Mouse (Mus musculus) heart, embryonic 16.5 days (tissue): Measurements from ENCODE around the gene Hint1. TPM values are rescaled to one million over a fixed set of nuclear protein-coding genes. Genes with fewer than 3 reads are reported as not detected.
"Not testable (repeated sequence)": the region's sequence is repeated elsewhere in the genome, so short reads cannot be mapped to it uniquely, and the experiment has no call there.

Source experiments
- ATAC-seq: fragments of 200-750 bp; cut with Nextera tagmentation; replicated peaks from 2 replicates; pipeline ENCODE4 v1.8.0; 2017; ENCODE audit warnings: moderate number of reproducible peaks; ENCODE audit not compliant: insufficient read depth, low FRiP score; ENCODE audit errors: extremely low read depth
- H3K27ac ChIP-seq: fragments of 300-500 bp; sonication (generic); 2 replicates; pipeline ENCODE4 v1.5.1; 2014; ENCODE audit warnings: mild to moderate bottlenecking, low read length, control low read depth, moderate library complexity
- H3K27me3 ChIP-seq: fragments of 300-500 bp; sonication (generic); 2 replicates; pipeline ENCODE4 v1.6.1; 2014; ENCODE audit warnings: low read length, mixed read lengths; ENCODE audit not compliant: control insufficient read depth, insufficient read depth
- H3K36me3 ChIP-seq: fragments of 300-500 bp; sonication (generic); 2 replicates; pipeline ENCODE4 v1.6.1; 2014; ENCODE audit not compliant: control insufficient read depth, insufficient read depth
- H3K4me1 ChIP-seq: fragments of 300-500 bp; sonication (generic); 2 replicates; pipeline ENCODE4 v1.6.1; 2014; ENCODE audit warnings: low read length, mixed read lengths; ENCODE audit not compliant: control insufficient read depth, insufficient read depth
- H3K4me2 ChIP-seq: fragments of 300-500 bp; sonication (generic); 2 replicates; pipeline ENCODE4 v1.6.1; 2014; ENCODE audit warnings: low read depth, mild to moderate bottlenecking, control low read depth, low read length
- H3K4me3 ChIP-seq: fragments of 300-500 bp; sonication (generic); 2 replicates; pipeline ENCODE4 v1.5.1; 2014; ENCODE audit warnings: mild to moderate bottlenecking, control low read depth, low read length
- H3K9ac ChIP-seq: fragments of 300-500 bp; sonication (generic); 2 replicates; pipeline ENCODE4 v1.6.1; 2014; ENCODE audit warnings: low read length, control low read depth
- H3K9me3 ChIP-seq: fragments of 300-500 bp; sonication (generic); replicated peaks from 2 replicates; pipeline ENCODE4 v1.6.1; 2016; ENCODE audit warnings: low read length; ENCODE audit not compliant: control insufficient read depth
- WGBS: fragments of 180-500 bp; shearing (Covaris S2); extraction: QIAGEN DNeasy Blood & Tissue Kit; methylation state at CpG from one replicate; pipeline ENCODE4 v1.1.7; 2014; 5-methylcytosine and 5-hydroxymethylcytosine counted together
- polyA plus RNA-seq: library from polyadenylated mRNA; unstranded; fragments of >200 nt; fragmentation: Nextera tagmentation; extraction: Ambion mirVana; gene quantifications from 2 replicates; pipeline ENCODE4 v1.2.1, GENCODE M21; 2015

The Hint1 gene
- polyA plus RNA-seq, 1 experiment from 2014 or later: 581 TPM

DNA sequence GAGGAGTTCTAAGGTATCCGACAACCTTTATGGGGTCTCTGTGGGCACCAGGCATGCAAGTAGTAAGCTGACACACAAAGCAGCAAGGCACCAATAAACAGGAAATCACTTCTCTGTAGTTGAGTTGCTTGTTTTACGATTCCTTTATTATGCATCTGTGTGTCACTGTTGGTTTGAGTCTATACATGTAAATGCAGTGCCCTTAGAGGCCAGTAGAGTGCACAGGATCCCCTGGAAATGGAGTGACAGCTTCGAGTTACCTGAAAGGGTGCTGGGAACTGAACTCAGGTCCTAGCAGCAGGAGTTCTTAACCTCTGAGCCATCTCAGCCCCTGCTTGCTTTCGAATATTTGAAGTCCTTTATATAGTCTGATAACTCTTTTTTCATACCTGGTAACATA is 26.5 kb upstream of the Hint1 start:
- no peaks in the 10 kb centered on the region for H3K27me3 ChIP-seq
- no peak overlapping the region for H3K27ac ChIP-seq
- WGBS: 88% methylated on average over 4 of the region's 4 CpGs
- H3K4me2 ChIP-seq: no peak overlapping the region
- peaks cover 3% of the 10 kb centered on the region; the same call in 1 of the 2 replicates for H3K36me3 ChIP-seq
- no peak for ATAC-seq
- H3K4me1 ChIP-seq: no peaks in the 10 kb centered on the region
- H3K4me3 ChIP-seq: no peak overlapping the region
- no peak overlapping the region for H3K9ac ChIP-seq
- peaks cover 2% of the 10 kb centered on the region; the same call in 1 of the 2 replicates for H3K9me3 ChIP-seq

DNA sequence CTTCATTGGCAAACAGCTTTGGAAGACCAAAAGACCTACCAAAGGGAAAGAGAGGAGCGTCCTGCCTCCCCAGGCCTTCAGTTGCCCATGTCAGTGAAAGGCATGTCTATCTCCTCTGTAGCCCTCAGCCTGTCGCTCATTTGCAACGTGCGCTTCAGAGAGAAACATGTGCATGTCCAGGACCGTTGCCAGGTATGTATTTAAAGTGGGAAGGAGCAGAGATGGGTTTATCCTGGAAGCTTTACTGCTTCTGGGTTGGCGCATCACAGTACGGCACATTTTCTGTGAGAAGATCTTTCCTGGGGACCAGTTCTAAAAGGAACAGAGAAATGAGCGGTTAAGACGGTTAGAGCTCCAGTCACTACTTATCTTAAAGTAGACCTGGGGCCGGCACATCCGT is 25.3 kb upstream of the Hint1 start:
- no peak for ATAC-seq
- Histone ChIP-seq H3K4me3 (no peak overlapping the region), H3K9me3 (no peaks in the 10 kb centered on the region), H3K36me3 (peaks cover 3% of the 10 kb centered on the region; the same call in 1 of the 2 replicates), H3K4me1 (peaks cover 7% of the 10 kb centered on the region; the same call in 1 of the 2 replicates), H3K4me2 (no peak overlapping the region), H3K9ac (no peak overlapping the region), H3K27ac (no peak overlapping the region), H3K27me3 (no peaks in the 10 kb centered on the region)
- 83% methylated on average over 11 of the region's 11 CpGs for WGBS

DNA sequence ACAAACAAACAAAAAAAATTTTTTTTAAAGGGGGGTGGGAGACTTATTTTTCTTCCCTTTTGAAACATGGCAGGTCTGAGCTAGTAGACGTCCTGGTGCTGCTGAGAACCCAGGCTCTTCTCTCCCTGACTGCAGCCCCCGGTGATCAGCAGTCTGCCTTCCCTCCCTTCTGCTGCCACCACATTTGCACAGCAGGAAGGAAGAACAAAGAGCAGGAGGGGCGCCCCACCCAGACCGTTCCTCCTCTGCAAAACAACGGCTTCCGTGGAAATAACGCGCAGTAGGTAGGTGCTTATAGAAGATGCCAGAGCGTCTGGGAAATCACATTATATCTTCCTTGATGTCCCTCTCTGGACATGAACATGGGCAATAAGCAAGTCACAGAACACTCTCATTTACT is 21.8 kb upstream of the Hint1 start:
- Histone ChIP-seq H3K9me3 (no peaks in the 10 kb centered on the region), H3K4me3 (no peak overlapping the region), H3K4me2 (peak overlapping the region; percentile 17; the same call in 1 of the 2 replicates), H3K4me1 (peaks cover 9% of the 10 kb centered on the region; the same call in 1 of the 2 replicates), H3K9ac (no peak overlapping the region), H3K27me3 (no peaks in the 10 kb centered on the region), H3K27ac (peak overlapping the region; percentile 56), H3K36me3 (peaks cover 3% of the 10 kb centered on the region; the same call in 1 of the 2 replicates)
- peak; percentile 45 for ATAC-seq
- WGBS: 66% methylated on average over 9 of the region's 9 CpGs

DNA sequence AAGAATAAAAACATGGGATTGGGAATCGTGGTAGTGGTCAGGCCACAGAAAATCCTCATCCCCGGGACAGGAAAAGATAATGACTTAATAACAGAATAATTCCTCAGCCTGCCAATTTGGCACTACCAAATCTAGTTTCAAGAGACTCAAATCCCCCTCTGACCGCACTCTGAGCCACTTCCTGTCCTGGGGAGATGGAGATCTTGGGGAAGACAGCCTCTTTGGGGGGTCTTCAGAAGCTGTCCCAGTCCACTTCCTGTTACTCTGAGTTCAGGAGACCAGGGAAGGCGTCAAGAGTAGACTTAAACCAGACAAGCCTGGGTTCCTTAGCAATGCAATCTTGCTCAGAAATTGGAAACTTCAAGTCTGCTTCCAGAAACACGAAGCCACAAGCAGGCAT is 21.2 kb upstream of the Hint1 start:
- no peaks in the 10 kb centered on the region for H3K27me3 ChIP-seq
- peak overlapping the region; percentile 17; the same call in 1 of the 2 replicates for H3K4me2 ChIP-seq
- 62% methylated on average over 5 of the region's 5 CpGs for WGBS
- no peak overlapping the region for H3K4me3 ChIP-seq
- no peaks in the 10 kb centered on the region for H3K9me3 ChIP-seq
- H3K9ac ChIP-seq: no peak overlapping the region
- H3K36me3 ChIP-seq: no peaks in the 10 kb centered on the region
- peaks cover 11% of the 10 kb centered on the region for H3K4me1 ChIP-seq
- peak overlapping the region; percentile 56 for H3K27ac ChIP-seq
- ATAC-seq: no peak

DNA sequence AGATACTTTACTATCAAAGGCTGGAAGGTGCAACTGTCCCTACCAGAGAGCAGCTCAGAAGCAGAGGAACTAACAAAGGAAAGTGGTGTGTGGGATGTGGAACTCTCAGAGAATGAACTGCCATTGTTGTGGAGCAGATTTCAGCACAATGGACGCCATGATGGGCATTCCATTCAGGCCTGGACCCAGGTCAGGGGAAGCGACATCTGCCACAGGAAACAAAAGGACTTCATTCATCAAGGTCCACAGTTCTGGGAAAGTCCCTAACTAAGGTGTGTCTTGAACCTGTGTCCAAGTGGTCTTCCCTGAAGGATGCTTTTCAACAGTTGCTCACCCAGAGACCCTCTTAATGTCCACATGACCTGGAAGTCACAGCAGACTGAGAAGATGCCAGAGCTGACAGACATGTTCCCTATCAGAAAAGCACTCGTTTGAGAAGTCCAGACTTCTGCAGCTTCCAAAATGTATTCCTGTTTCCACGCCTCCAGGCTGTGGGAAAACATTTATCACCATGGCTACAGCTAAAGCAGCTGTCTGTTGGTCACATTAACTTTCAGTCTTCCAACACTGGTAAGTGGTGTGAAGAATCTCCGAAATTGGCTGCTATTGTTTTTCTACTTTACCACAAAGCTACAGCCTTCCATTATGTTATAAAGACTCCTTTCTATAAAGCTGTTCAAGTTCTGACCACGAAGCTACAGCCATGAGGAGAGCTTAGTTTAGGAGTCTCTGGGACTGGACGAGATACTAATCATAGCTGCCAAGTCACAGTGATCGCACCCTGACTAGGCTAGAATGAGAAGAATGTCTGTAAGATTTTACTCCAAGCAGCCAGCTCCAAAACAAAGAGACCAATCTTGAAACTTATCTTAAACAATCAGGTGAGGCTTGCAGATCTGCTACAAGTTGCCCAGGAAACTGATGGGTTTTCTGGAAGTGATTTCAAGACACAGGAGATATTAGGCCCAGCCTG is 20.4 kb upstream of the Hint1 start:
- ATAC-seq: no peak
- H3K4me2 ChIP-seq: no peak overlapping the region
- WGBS: 47% methylated on average over 8 of the region's 8 CpGs
- H3K36me3 ChIP-seq: no peaks in the 10 kb centered on the region
- no peaks in the 10 kb centered on the region for H3K27me3 ChIP-seq
- no peak overlapping the region for H3K4me3 ChIP-seq
- no peak overlapping the region for H3K9ac ChIP-seq
- H3K9me3 ChIP-seq: no peaks in the 10 kb centered on the region
- peaks cover 13% of the 10 kb centered on the region for H3K4me1 ChIP-seq
- H3K27ac ChIP-seq: peak overlapping the region; percentile 56; the same call in 1 of the 2 replicates

DNA sequence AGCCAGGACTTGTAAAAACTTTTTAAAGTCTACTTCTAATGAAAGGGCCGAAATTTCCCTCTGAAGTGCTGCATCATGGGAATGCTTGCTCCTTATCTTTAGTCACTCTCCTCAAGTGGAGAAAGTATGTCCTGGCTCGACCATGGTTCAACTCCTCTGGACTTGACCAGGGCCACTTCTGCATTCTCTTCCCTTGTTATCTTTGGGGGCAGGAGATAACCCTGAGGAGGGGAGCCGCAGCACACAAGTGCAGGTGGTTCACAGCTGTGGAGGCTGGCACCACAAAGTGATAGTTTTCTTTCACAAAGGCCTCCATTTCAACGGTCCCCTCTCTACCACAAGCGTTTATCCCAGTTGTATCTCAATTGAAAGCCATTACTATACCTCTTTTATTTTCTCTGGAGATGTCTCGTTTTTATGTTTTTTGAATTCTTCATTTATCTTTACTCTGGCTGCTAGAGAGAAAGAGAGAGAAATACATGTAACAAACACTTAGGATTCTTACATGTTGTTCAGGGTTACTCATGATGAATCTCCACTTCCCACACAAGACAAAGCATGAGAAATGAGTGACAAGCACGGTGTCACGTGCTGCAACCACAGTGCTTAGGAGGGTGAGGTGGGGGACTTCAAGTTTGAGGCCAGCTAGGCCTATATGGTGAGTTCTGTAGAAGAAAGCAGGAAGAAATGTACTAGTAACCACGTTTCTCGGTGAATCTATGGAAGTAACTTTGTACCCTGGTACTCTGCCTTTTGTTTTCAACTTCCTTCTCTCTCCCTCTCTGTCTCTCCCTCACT is 16.0 kb upstream of the Hint1 start:
- peak; percentile 72 for ATAC-seq

DNA sequence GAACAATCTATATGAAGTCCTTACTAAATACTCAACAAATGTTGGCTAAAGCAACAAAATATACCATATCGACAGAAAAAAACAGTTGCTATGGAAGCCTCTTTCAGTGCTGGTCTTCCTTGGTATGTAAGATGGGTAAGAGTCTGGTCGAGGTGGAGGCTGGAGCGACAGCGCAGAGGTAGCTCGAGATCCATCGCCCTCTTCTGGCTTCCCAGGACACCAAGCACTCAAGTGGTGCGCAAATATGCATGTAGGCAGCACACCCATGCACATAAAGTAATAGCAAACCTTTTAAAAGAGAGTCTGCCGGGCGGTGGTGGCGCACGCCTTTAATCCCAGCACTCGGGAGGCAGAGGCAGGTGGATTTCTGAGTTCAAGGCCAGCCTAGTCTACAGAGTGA is 14.5 kb upstream of the Hint1 start:
- H3K36me3 ChIP-seq: no peaks in the 10 kb centered on the region
- peaks cover 5% of the 10 kb centered on the region for H3K4me1 ChIP-seq
- no peak overlapping the region for H3K27ac ChIP-seq
- H3K4me3 ChIP-seq: no peak overlapping the region
- H3K9me3 ChIP-seq: no peaks in the 10 kb centered on the region
- WGBS: 91% methylated on average over 12 of the region's 12 CpGs
- H3K27me3 ChIP-seq: no peaks in the 10 kb centered on the region
- no peak overlapping the region for H3K9ac ChIP-seq
- H3K4me2 ChIP-seq: no peak overlapping the region
- no peak for ATAC-seq

More for the DNA sequence above, 16.0 kb upstream of the Hint1 start:
- no peak overlapping the region for H3K4me3 ChIP-seq
- 0 out of 2 replicates have a peak overlapping the region, but pooled peaks have one; percentile 29 for H3K9ac ChIP-seq
- H3K4me2 ChIP-seq: no peak overlapping the region
- peaks cover 13% of the 10 kb centered on the region for H3K4me1 ChIP-seq
- no peaks in the 10 kb centered on the region for H3K36me3 ChIP-seq
- no peaks in the 10 kb centered on the region for H3K27me3 ChIP-seq
- 53% methylated on average over 10 of the region's 10 CpGs for WGBS
- peak overlapping the region; percentile 69; the same call in 1 of the 2 replicates for H3K27ac ChIP-seq
- H3K9me3 ChIP-seq: no peaks in the 10 kb centered on the region

DNA sequence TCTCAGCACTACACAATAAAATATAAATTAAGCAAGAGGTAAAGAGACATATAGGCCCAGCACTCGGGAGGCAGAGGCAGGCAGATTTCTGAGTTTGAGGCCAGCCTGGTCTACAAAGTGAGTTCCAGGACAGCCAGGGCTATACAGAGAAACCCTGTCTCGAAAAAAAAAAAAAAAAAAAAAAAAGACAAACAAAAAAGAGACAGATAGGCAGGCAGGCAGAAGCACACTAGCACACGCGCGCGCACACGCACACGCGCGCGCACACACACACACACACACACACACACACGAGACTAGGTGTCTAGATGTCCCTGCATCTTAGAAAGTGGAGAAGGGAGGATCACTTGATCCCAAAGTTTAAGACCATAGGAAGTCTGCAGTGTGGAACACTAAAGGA is 7.3 kb upstream of the Hint1 start:
- not testable (repeated sequence) for H3K4me2 ChIP-seq, H3K27me3 ChIP-seq, H3K36me3 ChIP-seq, ATAC-seq, H3K27ac ChIP-seq, H3K4me3 ChIP-seq, H3K9ac ChIP-seq, H3K4me1 ChIP-seq, H3K9me3 ChIP-seq
- 94% methylated on average over 11 of the region's 12 CpGs for WGBS
